Mouse (Mus musculus) myocyte (in vitro differentiated cells): ENCODE results near the gene Hexim1.
A peak's percentile ranks its signal among the peaks of the same experiment; 100 is the strongest.

Source experiments
- MAX ChIP-seq: IDR thresholded peaks from one replicate; pipeline ENCODE4 v1.6.1; 2011; ENCODE audit warnings: low read depth, mild to moderate bottlenecking, control low read depth
- POLR2A ChIP-seq: IDR thresholded peaks from one replicate; pipeline ENCODE4 v1.6.1; 2011; ENCODE audit warnings: low read depth, mild to moderate bottlenecking, control low read depth, moderate library complexity; ENCODE audit not compliant: insufficient read length

DNA sequence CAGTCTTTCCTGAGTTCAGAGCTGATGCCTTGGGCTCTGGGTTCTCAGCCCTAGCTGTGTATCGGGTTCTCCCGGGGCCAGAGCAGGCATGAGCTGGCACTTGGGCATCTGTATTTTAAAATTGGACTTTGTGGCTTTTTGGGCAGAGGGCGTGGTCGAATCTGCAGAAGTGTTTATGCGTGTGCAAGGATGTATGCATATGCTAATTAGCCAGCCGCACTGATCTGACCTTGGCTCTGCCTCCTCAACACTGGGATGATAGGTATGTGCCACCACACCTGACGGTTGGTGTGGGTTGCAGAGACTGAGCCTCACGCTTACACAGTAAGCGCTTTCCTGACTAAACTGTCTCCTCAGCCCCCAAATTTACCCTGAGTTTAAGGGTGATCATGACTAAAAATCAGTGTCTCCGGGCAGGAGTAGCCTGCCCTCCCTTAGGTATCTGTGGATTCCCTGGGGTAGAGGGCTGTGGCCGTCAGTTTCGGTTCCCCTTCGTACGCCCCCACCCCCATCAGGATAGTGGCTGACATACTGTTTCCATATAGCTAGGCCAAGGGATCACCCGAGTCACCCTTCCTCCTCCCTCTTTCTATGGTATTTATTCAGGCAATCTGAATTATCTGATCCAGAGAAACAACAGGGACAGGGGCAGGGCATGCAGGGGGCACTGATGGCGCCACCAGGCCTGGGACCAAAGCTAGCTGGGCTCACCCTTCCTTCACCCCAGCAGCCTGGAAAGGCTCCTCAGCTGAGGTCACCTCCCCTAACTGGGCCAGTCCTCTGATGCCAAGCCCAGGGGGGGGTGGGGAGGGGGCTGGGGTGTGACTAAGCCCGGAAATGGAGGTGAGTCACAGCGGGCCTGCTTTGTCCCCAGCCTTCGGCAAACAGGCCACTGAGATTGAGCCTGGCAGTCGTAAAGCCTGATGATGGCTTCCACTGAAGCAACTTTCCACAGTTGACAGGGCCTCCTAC lies 21.9 kb upstream of the Hexim1 start:
- TF ChIP-seq MAX (no peak), POLR2A (peak; percentile 47)
